Mouse (Mus musculus) liver (tissue): ENCODE data around the gene Ephx3.
A peak's percentile ranks its signal among the peaks of the same experiment; 100 is the strongest.

Source experiments
- DNase-seq: peaks from one replicate; pipeline ENCODE4 v3.0.0-alpha.2; 2020; ENCODE audit warnings: mixed read lengths

Ephx3 gene

GRCm38 (mm10) chr17:32172485-32172884, 16.9 kb downstream of the Ephx3 start:
- DNase-seq: no peak

GRCm38 (mm10) chr17:32169518-32170225, 19.7 kb downstream of the Ephx3 start:
- peak; percentile 53 for DNase-seq

- peak; percentile 65 for DNase-seq
Observed at GRCm38 (mm10) chr17:32166687-32167086, 22.7 kb downstream of the Ephx3 start, which contains the start of gene Notch3. Gene Notch3 (minus strand): TSS chr17:32166852.

GRCm38 (mm10) chr17:32165803-32166595, 23.4 kb downstream of the Ephx3 start:
- DNase-seq: peak; percentile 60

- DNase-seq: no peak
Observed at GRCm38 (mm10) chr17:32165266-32165802, 24.0 kb downstream of the Ephx3 start.

GRCm38 (mm10) chr17:32164780-32165179, 24.6 kb downstream of the Ephx3 start:
- no peak for DNase-seq

- no peak for DNase-seq
Observed at GRCm38 (mm10) chr17:32163910-32164650, 25.3 kb downstream of the Ephx3 start.

GRCm38 (mm10) chr17:32162112-32162850, 27.1 kb downstream of the Ephx3 start:
- DNase-seq: peak; percentile 57

- DNase-seq: no peak
Observed at GRCm38 (mm10) chr17:32160882-32161281, 28.5 kb downstream of the Ephx3 start.

GRCm38 (mm10) chr17:32158841-32159240, 30.5 kb downstream of the Ephx3 start:
- no peak for DNase-seq

- no peak for DNase-seq
Observed at GRCm38 (mm10) chr17:32146718-32147117, 42.6 kb downstream of the Ephx3 start.

- peak; percentile 86 for DNase-seq
Observed at GRCm38 (mm10) chr17:32142907-32143854, 46.2 kb downstream of the Ephx3 start.

- DNase-seq: no peak
Observed at GRCm38 (mm10) chr17:32142234-32142633, 47.1 kb downstream of the Ephx3 start.
